Mouse (Mus musculus) right cerebral cortex, adult 2 months (tissue): ENCODE results near the gene Wipf3.
A peak's percentile ranks its signal among the peaks of the same experiment; 100 is the strongest.

Source experiments
- DNase-seq, 2 experiments: peaks; one replicate each; pipeline ENCODE4 v3.0.0; 2021 to 2022; ENCODE audit warnings: low spot score in 2 of 2

Gene Wipf3

GRCm38 (mm10) chr6:54531048-54531481 lies 101.7 kb downstream of the Wipf3 start:
- peak; percentile 52 to 54 for DNase-seq

GRCm38 (mm10) chr6:54535485-54535884 lies 106.1 kb downstream of the Wipf3 start:
- no peak for DNase-seq

GRCm38 (mm10) chr6:54537053-54537452 lies 107.7 kb downstream of the Wipf3 start:
- no peak for DNase-seq

GRCm38 (mm10) chr6:54538773-54539173 lies 109.4 kb downstream of the Wipf3 start:
- DNase-seq: peak in 1 of 2 experiments; percentile 56

- DNase-seq: no peak
Measured at GRCm38 (mm10) chr6:54539396-54539795, 110.0 kb downstream of the Wipf3 start.

- DNase-seq: no peak
Measured at GRCm38 (mm10) chr6:54540252-54540887, 111.0 kb downstream of the Wipf3 start.

- DNase-seq: peak in 1 of 2 experiments; percentile 56
Measured at GRCm38 (mm10) chr6:54542836-54543235, 113.4 kb downstream of the Wipf3 start.

GRCm38 (mm10) chr6:54543646-54544045 lies 114.2 kb downstream of the Wipf3 start:
- DNase-seq: no peak

GRCm38 (mm10) chr6:54548314-54549019 lies 119.1 kb downstream of the Wipf3 start:
- no peak for DNase-seq

- DNase-seq: no peak
Measured at GRCm38 (mm10) chr6:54549311-54549710, 119.9 kb downstream of the Wipf3 start.

- no peak for DNase-seq
Measured at GRCm38 (mm10) chr6:54550801-54551323, 121.5 kb downstream of the Wipf3 start.

GRCm38 (mm10) chr6:54552721-54553413 lies 123.5 kb downstream of the Wipf3 start:
- no peak for DNase-seq
